9 mouse cellular contexts compared by ENCODE assay signal in the genomic region with DNA sequence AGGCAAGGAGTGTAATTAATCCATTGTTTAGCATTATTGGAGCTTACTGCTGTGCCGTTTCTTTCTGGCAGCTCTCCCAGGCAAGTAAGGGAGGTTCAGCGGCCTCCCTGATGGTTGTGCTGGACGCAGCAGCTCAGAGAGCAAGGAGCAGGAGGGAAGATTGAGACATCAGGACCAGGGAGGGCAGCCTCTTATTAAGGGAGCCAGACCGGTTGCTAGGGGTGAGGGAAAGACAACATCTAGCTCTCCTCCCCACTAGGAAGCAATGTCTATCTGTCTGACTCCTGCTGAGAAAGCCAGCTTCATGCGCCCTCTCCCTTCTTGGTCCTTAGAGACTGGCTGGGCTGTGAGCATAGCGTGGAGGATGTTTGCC.
DNase-seq lines count a peak whose midpoint lies in the region; ATAC-seq lines count a peak whose summit lies in the region.
"Had no signal": no experiment of that assay in that cellular context is flagged by ENCODE, and none has a peak within 500 bp of the region (broad histone marks: within the 10 kb centered on the region; RNA-seq: fewer than 3 reads in every experiment).

No protein-coding gene starts in this region.

- peak overlapping the region; percentile 45 for H3K4me2 ChIP-seq in forebrain, embryonic 14.5 days (ENCODE audit: low read length)
- peak overlapping the region; percentile 37; the same call in 1 of the 2 replicates for H3K4me2 ChIP-seq in intestine, embryonic 16.5 days (ENCODE audit: low read depth, low read length)

- H3K36me3 ChIP-seq in forebrain, embryonic 14.5 days (ENCODE audit: control insufficient read depth, insufficient read depth, low read length): no peaks in the 10 kb centered on the region
- H3K36me3 ChIP-seq in intestine, embryonic 16.5 days (ENCODE audit: control insufficient read depth, insufficient read depth, low read length): no peaks in the 10 kb centered on the region
- H3K36me3 ChIP-seq in midbrain, embryonic 10.5 days: no peaks in the 10 kb centered on the region

- peaks cover 5% of the 10 kb centered on the region; the same call in 1 of the 2 replicates for H3K4me1 ChIP-seq in forebrain, embryonic 14.5 days (ENCODE audit: control insufficient read depth, insufficient read depth, low read length)
- H3K4me1 ChIP-seq in intestine, embryonic 16.5 days (ENCODE audit: control insufficient read depth, insufficient read depth, low read length): 0 out of 2 replicates have a peak, but pooled peaks cover 5% of the 10 kb centered on the region
- H3K4me1 ChIP-seq in midbrain, embryonic 10.5 days: peaks cover 25% of the 10 kb centered on the region

- ATAC-seq in forebrain, embryonic 14.5 days: peak; percentile 35
- peak; percentile 67 for ATAC-seq in intestine, embryonic 16.5 days
- ATAC-seq in inflammation-experienced regulatory T-cells, adult 6 months: no peak

- intact Hi-C loops in gastrocnemius, postnatal 14 days (cut with DNase I; ENCODE audit: low total_unique reads): no loop called here

- no peak overlapping the region for H3K4me3 ChIP-seq in forebrain, embryonic 14.5 days (ENCODE audit: low read depth, low read length)
- H3K4me3 ChIP-seq in intestine, embryonic 16.5 days (ENCODE audit: low read length): no peak overlapping the region
- peak overlapping the region; percentile 41; the same call in 1 of the 2 replicates for H3K4me3 ChIP-seq in midbrain, embryonic 10.5 days

- no peaks in the 10 kb centered on the region for H3K27me3 ChIP-seq in forebrain, embryonic 14.5 days (replicated peaks; ENCODE audit: control insufficient read depth, insufficient read depth, low read length)
- H3K27me3 ChIP-seq in intestine, embryonic 16.5 days (replicated peaks; ENCODE audit: control insufficient read depth, insufficient read depth, low read length): no peaks in the 10 kb centered on the region
- peaks cover 72% of the 10 kb centered on the region for H3K27me3 ChIP-seq in midbrain, embryonic 10.5 days (ENCODE audit: low read depth, poor library complexity, severe bottlenecking)

- H3K9ac ChIP-seq in forebrain, embryonic 14.5 days (ENCODE audit: low read length): no peak overlapping the region
- 0 out of 2 replicates have a peak overlapping the region, but pooled peaks have one; percentile 37 for H3K9ac ChIP-seq in intestine, embryonic 16.5 days (ENCODE audit: low read depth, low read length)
- H3K9ac ChIP-seq: liver, embryonic 14.5 days had no signal

- no peaks in the 10 kb centered on the region for H3K9me3 ChIP-seq in forebrain, embryonic 14.5 days (replicated peaks; ENCODE audit: control insufficient read depth, low read length)
- no peaks in the 10 kb centered on the region for H3K9me3 ChIP-seq in intestine, embryonic 16.5 days (ENCODE audit: control insufficient read depth, low read length)
- H3K9me3 ChIP-seq in midbrain, embryonic 10.5 days (replicated peaks): no peaks in the 10 kb centered on the region

- peak; percentile 4 for DNase-seq in gastrocnemius, postnatal 14 days
- no peak for DNase-seq in gastrocnemius, adult 18-20 months (ENCODE audit: low spot score)
- peak; percentile 10 for DNase-seq in brain, embryonic 18.5 days (ENCODE audit: low read depth, low spot score)
- peak; percentile 55 for DNase-seq in forebrain, embryonic 14.5 days (ENCODE audit: low spot score)
- DNase-seq in midbrain, embryonic 10.5 days (ENCODE audit: low spot score): peak; percentile 25
- DNase-seq in spleen, postnatal 4 days (ENCODE audit: low spot score in 2 of 2): no peak

- peak overlapping the region; percentile 88 for H3K27ac ChIP-seq in forebrain, embryonic 14.5 days (ENCODE audit: low read depth, low read length)
- peak overlapping the region; percentile 57 for H3K27ac ChIP-seq in intestine, embryonic 16.5 days (ENCODE audit: low read length)
- peak overlapping the region; percentile 83 for H3K27ac ChIP-seq in midbrain, embryonic 10.5 days (replicated peaks)
- H3K27ac ChIP-seq: liver, embryonic 14.5 days had no signal

- 35% methylated on average over 6 of the region's 6 CpGs for WGBS in forebrain, embryonic 14.5 days
- 35% methylated on average over 6 of the region's 6 CpGs for WGBS in intestine, embryonic 16.5 days
- WGBS in midbrain, embryonic 10.5 days: 24% methylated on average over 6 of the region's 6 CpGs

Comparison
In these comparisons a context has a peak if more than half of its experiments do, and no peak if none do; other contexts are left out.
1. DNase-seq: peak in gastrocnemius, postnatal 14 days (single experiment), brain, embryonic 18.5 days (single experiment), forebrain, embryonic 14.5 days (single experiment) and midbrain, embryonic 10.5 days (single experiment); none in gastrocnemius, adult 18-20 months (single experiment) and spleen, postnatal 4 days (0 of 2).
2. Peak in every context shown above with its lines, with median percentiles within 50 percentile points of each other: H3K27ac ChIP-seq.